Mouse (Mus musculus) gastrocnemius, postnatal 4 days (tissue): ENCODE results near the gene Zmym6. TPM values are rescaled to one million over a fixed set of nuclear protein-coding genes. Genes with fewer than 3 reads are reported as not detected.

Experiments used
- DNase-seq, 2 experiments: peaks; one replicate each; pipeline ENCODE4 v3.0.0; 2021 to 2022; ENCODE audit warnings: low spot score in 2 of 2, mixed read lengths in 2 of 2
- total RNA-seq, 2 experiments: library from RNA; stranded (reverse); gene quantifications; 2 replicates each; pipeline ENCODE4 v1.2.3; 2021

Gene Zmym6
- total RNA-seq, 2 experiments from 2014 or later, result 12.4 to 12.7 TPM

- DNase-seq, result no peak
These were observed 46.2 kb downstream of the Zmym6 start, which contains the start of gene Tmem35b for GRCm38 (mm10) chr4:127123391-127123790. Gene Tmem35b (plus strand): TSS chr4:127123691.

- DNase-seq, result no peak
These were observed 47.1 kb downstream of the Zmym6 start for GRCm38 (mm10) chr4:127124331-127124730.

GRCm38 (mm10) chr4:127125834-127126463 lies 48.8 kb downstream of the Zmym6 start:
- peak; percentile 71 to 88 for DNase-seq

- DNase-seq, result no peak
These were observed 57.5 kb downstream of the Zmym6 start for GRCm38 (mm10) chr4:127134687-127135086.

GRCm38 (mm10) chr4:127137591-127137990 lies 60.4 kb downstream of the Zmym6 start:
- DNase-seq, result no peak

- peak in 1 of 2 experiments; percentile 18 for DNase-seq
These were observed 61.3 kb downstream of the Zmym6 start for GRCm38 (mm10) chr4:127138486-127138885.

- DNase-seq, result no peak
These were observed 72.8 kb downstream of the Zmym6 start for GRCm38 (mm10) chr4:127150031-127150430.

GRCm38 (mm10) chr4:127153345-127153744 lies 76.2 kb downstream of the Zmym6 start:
- DNase-seq, result no peak

- DNase-seq, result no peak
These were observed 78.6 kb downstream of the Zmym6 start for GRCm38 (mm10) chr4:127155757-127156156.

- DNase-seq, result no peak
These were observed 80.6 kb downstream of the Zmym6 start for GRCm38 (mm10) chr4:127157746-127158145.

- DNase-seq, result no peak
These were observed 86.7 kb downstream of the Zmym6 start for GRCm38 (mm10) chr4:127163926-127164325.

- DNase-seq, result no peak
These were observed 89.9 kb downstream of the Zmym6 start for GRCm38 (mm10) chr4:127167096-127167495.

- DNase-seq, result no peak
These were observed 90.5 kb downstream of the Zmym6 start for GRCm38 (mm10) chr4:127167731-127168130.

GRCm38 (mm10) chr4:127168211-127168913 lies 91.2 kb downstream of the Zmym6 start:
- peak in 1 of 2 experiments; percentile 37 for DNase-seq

- peak in 1 of 2 experiments; percentile 26 for DNase-seq
These were observed 91.7 kb downstream of the Zmym6 start, which contains the start of gene Dlgap3 for GRCm38 (mm10) chr4:127168914-127169345. Gene Dlgap3 (plus strand): TSS chr4:127169204.

GRCm38 (mm10) chr4:127169346-127170221 lies 92.4 kb downstream of the Zmym6 start:
- peak in 1 of 2 experiments; percentile 16 for DNase-seq

GRCm38 (mm10) chr4:127170866-127171265 lies 93.7 kb downstream of the Zmym6 start:
- no peak for DNase-seq

GRCm38 (mm10) chr4:127171341-127171905 lies 94.2 kb downstream of the Zmym6 start:
- no peak for DNase-seq

- no peak for DNase-seq
These were observed 94.9 kb downstream of the Zmym6 start for GRCm38 (mm10) chr4:127172119-127172518.

- no peak for DNase-seq
These were observed 95.4 kb downstream of the Zmym6 start for GRCm38 (mm10) chr4:127172614-127173013.

- DNase-seq, result peak; percentile 53 to 73
These were observed 96.3 kb downstream of the Zmym6 start for GRCm38 (mm10) chr4:127173461-127173860.
